Mouse (Mus musculus): ENCODE measurements around the gene Pnpt1.

The Pnpt1 gene

GRCm38 (mm10) chr11:29130385-29131355, at the start of gene Pnpt1:
Gene Pnpt1, plus strand, starts transcription at chr11:29130744.
- peak; percentile 93 for DNase-seq

DNA sequence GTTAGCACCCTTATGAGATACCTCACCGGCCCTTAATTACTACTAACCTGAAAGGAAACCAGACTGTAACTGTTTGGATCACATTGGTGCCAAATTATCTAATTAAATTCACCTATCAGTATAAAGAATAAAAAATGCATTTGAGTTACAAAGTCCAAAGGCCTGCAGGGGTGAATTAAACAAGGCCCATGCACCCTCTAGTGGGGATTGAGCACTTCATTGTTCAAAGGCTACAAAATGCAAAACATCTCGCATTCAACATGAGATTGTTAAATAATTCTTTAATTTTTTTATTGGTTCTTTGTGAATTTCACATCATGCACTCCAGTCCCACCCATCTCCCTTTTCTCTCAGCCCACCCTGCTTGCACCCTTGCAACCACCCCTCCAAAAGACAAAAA, 38.1 kb upstream of the Pnpt1 start:
- no peak for DNase-seq

DNA sequence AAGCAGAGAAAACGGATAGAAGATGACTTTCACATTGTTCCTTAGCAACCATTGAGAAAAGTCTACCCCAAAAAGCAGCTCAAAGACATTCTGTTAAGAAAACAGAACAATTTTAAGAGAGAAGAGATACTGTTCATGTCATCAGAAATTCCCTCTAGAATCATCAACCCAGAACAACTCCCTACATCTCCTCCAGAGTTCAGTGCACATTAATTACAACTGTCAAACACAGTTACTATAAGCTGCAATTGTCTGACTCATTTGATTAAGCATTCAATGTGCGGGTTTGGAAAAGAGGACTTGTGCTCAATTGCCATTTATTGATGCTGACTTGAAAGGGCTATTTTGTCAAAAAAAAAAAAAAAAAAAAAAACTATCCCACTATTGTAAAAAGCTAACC, 31.6 kb upstream of the Pnpt1 start:
- DNase-seq: no peak

DNA sequence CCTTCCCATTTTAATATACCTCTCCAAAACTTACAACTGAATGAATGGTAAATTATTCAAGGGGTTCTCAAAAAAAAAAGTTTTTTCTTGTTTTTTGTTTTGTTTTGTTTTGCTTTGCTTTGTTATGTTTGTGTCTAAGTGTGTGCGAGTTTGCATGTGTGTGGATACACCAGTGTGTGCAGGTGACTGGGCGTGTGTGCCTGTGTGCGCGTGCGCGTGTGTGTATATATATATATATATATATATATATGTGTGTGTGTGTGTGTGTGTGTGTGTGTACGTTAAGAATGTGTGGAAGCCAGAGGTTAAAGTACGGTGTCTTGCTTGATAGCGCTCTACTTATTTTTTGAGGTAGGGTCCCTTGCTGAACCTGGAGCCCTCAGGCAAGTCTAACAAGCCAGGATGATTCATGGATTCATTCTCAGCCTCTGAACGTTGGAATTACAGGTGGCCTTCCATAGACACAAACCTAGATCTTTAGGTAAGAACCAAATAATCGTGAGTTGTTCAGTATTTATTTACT, 621 bp upstream of the Pnpt1 start:
- no peak for DNase-seq

- DNase-seq: no peak
Observed at GRCm38 (mm10) chr11:29140671-29141070, 10.1 kb downstream of the Pnpt1 start.

- no peak for DNase-seq
Observed at GRCm38 (mm10) chr11:29148901-29149300, 18.4 kb downstream of the Pnpt1 start.

- DNase-seq: no peak
Observed at GRCm38 (mm10) chr11:29163569-29163968, 33.0 kb downstream of the Pnpt1 start.

DNA sequence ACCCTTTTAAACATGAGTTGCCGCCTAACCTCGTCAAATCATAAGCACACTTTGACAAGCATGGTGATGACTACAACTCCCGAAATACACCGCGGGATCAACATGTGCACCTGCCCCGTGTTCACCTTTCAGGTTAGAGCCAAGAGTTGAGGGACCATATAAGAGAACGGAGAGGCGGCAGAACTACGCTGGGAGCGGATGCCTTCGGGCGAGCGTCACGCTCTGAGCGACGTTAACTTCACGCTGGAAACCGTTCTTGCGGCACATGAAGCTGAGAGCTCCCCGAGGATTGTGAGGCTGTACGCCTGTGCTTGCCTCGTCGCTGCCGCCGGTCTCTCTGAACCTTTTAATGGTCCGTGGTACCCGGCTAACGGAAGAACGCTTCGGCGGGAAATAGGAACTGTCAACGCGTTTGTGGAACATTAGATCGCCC, 41.4 kb downstream of the Pnpt1 start:
- DNase-seq: peak; percentile 53 to 59

DNA sequence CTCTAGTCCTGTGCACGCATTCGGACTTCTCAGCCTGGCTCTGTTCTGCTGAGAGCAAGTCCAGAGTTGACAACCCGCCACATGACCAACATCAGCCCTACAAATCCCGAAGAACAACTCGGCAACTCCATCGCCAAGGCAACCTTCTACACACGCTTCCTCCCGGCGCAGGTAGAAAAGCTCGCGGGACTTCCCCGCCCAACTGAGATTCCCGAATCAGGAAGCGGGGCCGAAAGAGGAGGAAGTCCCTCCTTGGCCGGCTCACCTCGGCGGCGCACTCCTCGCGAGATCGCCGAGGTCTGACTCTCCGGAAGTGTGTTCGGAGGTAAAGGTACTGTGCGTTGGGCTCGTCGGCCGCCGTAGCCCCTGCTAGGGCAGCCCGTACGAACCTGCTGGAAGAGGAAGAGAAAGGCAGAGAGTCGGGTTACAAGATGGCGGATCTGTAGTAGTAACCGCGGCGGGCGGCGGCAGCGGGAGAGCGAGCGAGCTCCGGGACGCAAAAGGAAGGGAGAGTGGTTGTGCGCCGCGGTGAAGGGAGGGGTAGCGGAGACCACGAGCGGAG, 42.1 kb downstream of the Pnpt1 start, which contains the start of gene Ppp4r3b:
Ppp4r3b (plus strand) TSS at position 328 of the 562 bp plus-strand sequence.
- DNase-seq: peak; percentile 98 to 100

DNA sequence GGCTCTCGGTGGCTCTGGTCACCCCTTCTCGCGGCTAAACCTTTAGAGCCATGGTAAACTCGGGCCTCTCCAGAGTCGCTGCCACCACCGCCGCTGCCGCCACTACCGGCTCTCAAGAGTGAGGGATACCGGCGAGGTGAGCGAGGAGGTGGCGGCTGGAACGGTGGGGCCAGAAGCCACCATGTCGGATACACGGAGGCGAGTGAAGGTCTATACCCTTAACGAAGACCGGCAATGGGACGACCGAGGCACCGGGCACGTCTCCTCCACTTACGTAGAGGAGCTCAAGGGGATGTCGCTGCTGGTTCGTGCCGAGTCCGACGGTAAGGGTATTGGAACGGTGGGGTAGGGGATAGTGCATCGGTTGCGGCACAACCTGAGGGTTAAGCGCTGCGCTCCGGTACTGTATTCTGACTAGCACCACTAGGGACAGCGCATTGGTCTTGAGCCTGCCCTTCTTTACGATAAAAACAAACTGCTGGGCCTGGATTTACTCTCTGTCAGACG, 42.6 kb downstream of the Pnpt1 start:
- peak; percentile 65 to 74 for DNase-seq

GRCm38 (mm10) chr11:29173706-29174436, 43.3 kb downstream of the Pnpt1 start:
- DNase-seq: no peak

GRCm38 (mm10) chr11:29179319-29179718, 48.8 kb downstream of the Pnpt1 start:
- no peak for DNase-seq

- peak in 1 of 2 experiments; percentile 5 for DNase-seq
Observed at GRCm38 (mm10) chr11:29180657-29181056, 50.1 kb downstream of the Pnpt1 start.

DNA sequence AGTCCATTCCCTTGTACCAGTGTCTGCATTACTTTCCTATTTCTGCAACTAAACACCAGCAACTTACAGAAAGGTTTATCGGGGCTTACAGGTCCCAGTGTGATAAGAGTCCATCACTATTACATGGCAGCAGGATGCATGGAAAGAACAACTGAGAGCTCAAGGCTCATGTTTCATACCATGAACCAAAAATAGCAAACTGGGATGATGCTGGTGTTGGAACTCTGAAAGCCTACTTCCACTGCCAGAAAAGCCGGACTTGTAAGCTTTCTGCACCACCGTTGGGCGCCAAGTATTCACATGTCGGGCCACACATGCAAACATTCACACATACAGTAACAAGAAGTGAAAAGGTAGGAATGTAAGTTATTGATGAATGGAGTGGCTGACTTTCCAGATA, 51.2 kb downstream of the Pnpt1 start:
- DNase-seq: no peak

- DNase-seq: no peak
Observed at GRCm38 (mm10) chr11:29188981-29189380, 58.4 kb downstream of the Pnpt1 start.

DNA sequence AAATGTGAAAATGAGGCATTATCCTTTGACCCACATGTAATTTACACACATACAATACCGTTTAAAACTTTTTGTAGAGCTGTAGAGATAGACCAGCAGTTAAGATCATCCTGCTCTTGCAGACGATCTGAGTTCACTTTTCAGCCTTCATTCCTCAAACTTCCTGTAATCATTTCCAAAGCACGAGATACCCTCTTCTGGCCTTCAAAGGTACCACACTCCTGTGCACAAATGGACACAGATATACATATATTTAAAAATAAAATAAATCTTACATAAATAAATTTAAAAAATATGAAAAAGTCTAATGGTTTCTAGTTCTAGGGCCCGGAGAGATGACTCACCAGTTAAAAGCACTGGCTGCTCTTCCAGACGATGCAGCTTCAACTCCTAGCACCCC, 73.1 kb downstream of the Pnpt1 start:
- DNase-seq: no peak

GRCm38 (mm10) chr11:29209774-29210173, 79.2 kb downstream of the Pnpt1 start:
- no peak for DNase-seq
